Mouse (Mus musculus) myocyte (in vitro differentiated cells): ENCODE results near the gene Ppt2. TPM values are rescaled to one million over a fixed set of nuclear protein-coding genes. Genes with fewer than 3 reads are reported as not detected.

Experiments used
- H3K27me3 ChIP-seq: one replicate; pipeline ENCODE4 v1.6.1; 2011; ENCODE audit not compliant: control insufficient read depth, insufficient read depth, insufficient read length
- H3K36me3 ChIP-seq: one replicate; pipeline ENCODE4 v1.6.1; 2011; ENCODE audit not compliant: control insufficient read depth, insufficient read depth
- H3K4me2 ChIP-seq: one replicate; pipeline ENCODE4 v1.6.1; 2011; ENCODE audit warnings: low read depth, control low read depth
- H3K4me3 ChIP-seq: one replicate; pipeline ENCODE4 v1.5.1; 2011; ENCODE audit warnings: mild to moderate bottlenecking, control low read depth, moderate library complexity
- H3K79me2 ChIP-seq: one replicate; pipeline ENCODE4 v1.6.1; 2011; ENCODE audit not compliant: control insufficient read depth, insufficient read depth
- H3ac ChIP-seq: one replicate; pipeline ENCODE4 v1.6.1; 2011; ENCODE audit not compliant: control insufficient read depth, insufficient read length
- CEBPB ChIP-seq: IDR thresholded peaks from 2 replicates; pipeline ENCODE4 v1.6.1; 2011; ENCODE audit warnings: mild to moderate bottlenecking, moderate library complexity; ENCODE audit not compliant: poor library complexity, insufficient read depth, severe bottlenecking
- E2F4 ChIP-seq: IDR thresholded peaks from one replicate; pipeline ENCODE4 v1.6.1; 2011; ENCODE audit warnings: mild to moderate bottlenecking, control low read depth, moderate library complexity; ENCODE audit not compliant: insufficient read depth
- MAX ChIP-seq: IDR thresholded peaks from one replicate; pipeline ENCODE4 v1.6.1; 2011; ENCODE audit warnings: low read depth, mild to moderate bottlenecking, control low read depth
- MYOD1 ChIP-seq, 3 experiments: IDR thresholded peaks; one replicate each; pipeline ENCODE4 v1.6.1; 2011; ENCODE audit warnings: control low read depth in 2 of 3, low read depth in 2 of 3, mild to moderate bottlenecking in 2 of 3, moderate library complexity in 1 of 3; ENCODE audit not compliant: insufficient read length in 2 of 3, control insufficient read depth in 1 of 3
- MYOG ChIP-seq, 3 experiments: IDR thresholded peaks; one replicate each; pipeline ENCODE4 v1.6.1; 2011; ENCODE audit warnings: control low read depth in 2 of 3, low read depth in 2 of 3, mild to moderate bottlenecking in 2 of 3; ENCODE audit not compliant: insufficient read length in 2 of 3, control insufficient read depth in 1 of 3, insufficient read depth in 1 of 3
- POLR2A ChIP-seq: IDR thresholded peaks from one replicate; pipeline ENCODE4 v1.6.1; 2011; ENCODE audit warnings: low read depth, mild to moderate bottlenecking, control low read depth, moderate library complexity; ENCODE audit not compliant: insufficient read length
- POLR2AphosphoS2 ChIP-seq: IDR thresholded peaks from one replicate; pipeline ENCODE4 v1.6.1; 2011; ENCODE audit warnings: low read depth, control low read depth; ENCODE audit not compliant: insufficient read length
- REST ChIP-seq: IDR thresholded peaks from one replicate; pipeline ENCODE4 v1.6.1; 2011; ENCODE audit warnings: mild to moderate bottlenecking, control low read depth, moderate library complexity; ENCODE audit not compliant: insufficient read depth, insufficient read length
- SRF ChIP-seq: IDR thresholded peaks from one replicate; pipeline ENCODE4 v1.6.1; 2011; ENCODE audit warnings: low read depth; ENCODE audit not compliant: control insufficient read depth, insufficient read length
- TCF12 ChIP-seq: IDR thresholded peaks from one replicate; pipeline ENCODE4 v1.6.1; 2011; ENCODE audit warnings: mild to moderate bottlenecking, control low read depth; ENCODE audit not compliant: poor library complexity, insufficient read depth, severe bottlenecking
- TCF3 ChIP-seq: IDR thresholded peaks from one replicate; pipeline ENCODE4 v1.6.1; 2011; ENCODE audit warnings: low read depth, control low read depth; ENCODE audit not compliant: insufficient read length
- USF1 ChIP-seq: IDR thresholded peaks from one replicate; pipeline ENCODE4 v1.6.1; 2011; ENCODE audit warnings: low read depth, mild to moderate bottlenecking, control low read depth, moderate library complexity
- polyA plus RNA-seq: library from polyadenylated mRNA; unstranded; fragments of >200 nt; fragmentation: generic; extraction: Trizol; gene quantifications from one replicate; pipeline ENCODE4 v1.2.1, GENCODE M21; 2012; ENCODE audit warnings: missing spikeins

Ppt2 gene
- polyA plus RNA-seq, 1 experiment: 21.9 TPM

- peaks cover 9% of the 10 kb centered on the region for H3K79me2 ChIP-seq
- no peaks in the 10 kb centered on the region for H3K27me3 ChIP-seq
- no peaks in the 10 kb centered on the region for H3K36me3 ChIP-seq
- H3ac ChIP-seq: no peak overlapping the region
- peak overlapping the region; percentile 69 for H3K4me2 ChIP-seq
- no peak for TF ChIP-seq E2F4
- H3K4me3 ChIP-seq: peak overlapping the region; percentile 28
Observed at GRCm38 (mm10) chr17:34645256-34645829, 17.0 kb upstream of the Ppt2 start.

- TF ChIP-seq MAX (no peak), USF1 (no peak), TCF3 (no peak), E2F4 (no peak), MYOG (IDR thresholded peaks at IDR 0.05; ENCODE audit: control insufficient read depth in 1 of 3, insufficient read depth in 1 of 3, insufficient read length in 2 of 3, low read depth in 2 of 3) (peak in 1 of 3 experiments; percentile 41), MYOD1 (IDR thresholded peaks at IDR 0.05; ENCODE audit: control insufficient read depth in 1 of 3, insufficient read length in 2 of 3, low read depth in 2 of 3) (peak in 2 of 3 experiments; percentile 2 to 25), POLR2AphosphoS2 (peak; percentile 57), POLR2A (peak; percentile 74), REST (no peak), TCF12 (no peak), CEBPB (no peak)
- H3K4me3 ChIP-seq: peak within 1 kb of the TSS; percentile 28
- peak within 1 kb of the TSS; percentile 69 for H3K4me2 ChIP-seq
- peaks cover 9% of the 10 kb centered on the region for H3K79me2 ChIP-seq
- no peak within 1 kb of the TSS for H3ac ChIP-seq
- H3K27me3 ChIP-seq: no peaks in the 10 kb centered on the region
- no peaks in the 10 kb centered on the region for H3K36me3 ChIP-seq
Observed at GRCm38 (mm10) chr17:34644608-34645007, 16.3 kb upstream of the Ppt2 start, which contains the start of gene Fkbpl. TSS of gene Fkbpl (plus strand) at chr17:34644764.

- no peak overlapping the region for H3ac ChIP-seq
- no peak for TF ChIP-seq MYOG (IDR thresholded peaks at IDR 0.05; ENCODE audit: control insufficient read depth in 1 of 3, insufficient read depth in 1 of 3, insufficient read length in 2 of 3, low read depth in 2 of 3)
- no peak for TF ChIP-seq REST
- no peak for TF ChIP-seq CEBPB
- TF ChIP-seq MYOD1 (IDR thresholded peaks at IDR 0.05; ENCODE audit: control insufficient read depth in 1 of 3, insufficient read length in 2 of 3, low read depth in 2 of 3): no peak
- no peak for TF ChIP-seq POLR2A
- no peak for TF ChIP-seq POLR2AphosphoS2
- no peak for TF ChIP-seq SRF
- no peak for TF ChIP-seq TCF3
Observed at GRCm38 (mm10) chr17:34643944-34644343, 15.6 kb upstream of the Ppt2 start.

GRCm38 (mm10) chr17:34643379-34643778 lies 15.1 kb upstream of the Ppt2 start:
- H3K4me2 ChIP-seq: peak overlapping the region; percentile 47
- TF ChIP-seq MAX (no peak), TCF3 (no peak), USF1 (no peak), POLR2A (no peak), REST (no peak), MYOG (IDR thresholded peaks at IDR 0.05; ENCODE audit: control insufficient read depth in 1 of 3, insufficient read depth in 1 of 3, insufficient read length in 2 of 3, low read depth in 2 of 3) (no peak), POLR2AphosphoS2 (no peak), E2F4 (no peak), CEBPB (no peak), SRF (no peak), MYOD1 (IDR thresholded peaks at IDR 0.05; ENCODE audit: control insufficient read depth in 1 of 3, insufficient read length in 2 of 3, low read depth in 2 of 3) (no peak), TCF12 (no peak)

More at GRCm38 (mm10) chr17:34643944-34644343, 15.6 kb upstream of the Ppt2 start:
- Histone ChIP-seq H3K4me3 (no peak overlapping the region), H3K4me2 (peak overlapping the region; percentile 47), H3K79me2 (peaks cover 9% of the 10 kb centered on the region), H3K36me3 (no peaks in the 10 kb centered on the region), H3K27me3 (no peaks in the 10 kb centered on the region)

GRCm38 (mm10) chr17:34641945-34642344 lies 13.6 kb upstream of the Ppt2 start:
- peak overlapping the region; percentile 65 for H3K4me2 ChIP-seq
- peak; percentile 77 for TF ChIP-seq USF1
- no peak for TF ChIP-seq POLR2AphosphoS2
- TF ChIP-seq MAX: no peak
- peak; percentile 64 for TF ChIP-seq TCF3
- peak; percentile 69 for TF ChIP-seq TCF12
- TF ChIP-seq MYOD1 (IDR thresholded peaks at IDR 0.05; ENCODE audit: control insufficient read depth in 1 of 3, insufficient read length in 2 of 3, low read depth in 2 of 3): peak; percentile 23 to 71 (median 62)
- TF ChIP-seq CEBPB: no peak
- peak; percentile 5 to 75 (median 40) for TF ChIP-seq MYOG (IDR thresholded peaks at IDR 0.05; ENCODE audit: control insufficient read depth in 1 of 3, insufficient read depth in 1 of 3, insufficient read length in 2 of 3, low read depth in 2 of 3)
- no peaks in the 10 kb centered on the region for H3K36me3 ChIP-seq
- no peaks in the 10 kb centered on the region for H3K27me3 ChIP-seq
- no peak overlapping the region for H3K4me3 ChIP-seq
- no peak overlapping the region for H3ac ChIP-seq
- H3K79me2 ChIP-seq: peaks cover 5% of the 10 kb centered on the region

More at GRCm38 (mm10) chr17:34643379-34643778, 15.1 kb upstream of the Ppt2 start:
- Histone ChIP-seq H3K79me2 (peaks cover 9% of the 10 kb centered on the region), H3K27me3 (no peaks in the 10 kb centered on the region), H3K36me3 (no peaks in the 10 kb centered on the region), H3K4me3 (no peak overlapping the region), H3ac (no peak overlapping the region)
